ENCODE assay signal across 8 mouse cellular contexts in the genomic region with DNA sequence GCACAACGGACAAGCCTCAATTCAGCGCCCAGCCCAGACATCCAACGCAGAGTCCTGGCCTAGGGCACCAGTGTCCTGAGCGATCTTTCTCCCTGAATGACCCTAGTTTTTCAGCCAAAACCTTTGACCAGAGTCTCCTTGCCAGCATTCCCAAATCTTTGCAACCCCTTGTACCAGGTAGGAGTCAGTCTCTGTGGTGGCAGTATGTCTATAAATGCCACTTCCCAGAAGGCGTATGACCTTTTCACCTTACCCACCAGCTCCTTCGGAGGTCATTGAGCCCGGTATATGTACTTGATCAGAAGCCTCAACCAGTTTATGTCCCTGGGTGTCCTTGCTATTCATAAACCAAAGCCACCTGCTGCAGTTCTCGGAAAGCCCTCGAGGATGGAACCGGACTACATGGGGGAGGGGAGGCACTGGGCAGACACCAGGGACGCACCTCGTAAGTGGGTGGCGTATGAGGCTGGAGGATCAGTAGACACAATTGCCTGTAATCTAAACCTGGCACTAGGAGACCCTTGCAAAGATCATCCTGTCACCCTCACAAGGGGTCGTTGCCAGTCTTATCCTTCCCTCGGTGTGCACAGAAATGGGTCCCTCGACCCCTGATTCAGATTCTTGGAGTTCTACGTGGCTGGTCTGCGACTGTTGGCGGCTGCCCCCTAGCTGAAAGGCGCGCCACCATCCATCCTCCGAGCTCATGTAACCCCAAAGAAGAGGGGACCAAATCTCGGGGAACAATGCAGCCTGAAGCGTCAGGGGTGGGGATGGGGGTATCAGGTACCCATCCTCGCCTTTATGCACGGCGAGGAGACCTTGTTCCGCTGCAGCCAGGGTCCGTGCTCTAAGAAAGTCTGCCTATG. TPM values are rescaled to one million over a fixed set of nuclear protein-coding genes. Genes with fewer than 3 reads are reported as not detected.
DNase-seq lines count a peak whose midpoint lies in the region; ATAC-seq and TF ChIP-seq lines count a peak whose summit lies in the region.

No protein-coding gene starts in this region.

- no peaks in the 10 kb centered on the region for H3K36me3 ChIP-seq in ES-Bruce4 (ENCODE audit: control insufficient read depth, insufficient read depth, low read length, poor library complexity, severe bottlenecking)
- no peaks in the 10 kb centered on the region for H3K36me3 ChIP-seq in forebrain, postnatal 0 days (ENCODE audit: insufficient read depth)
- no peaks in the 10 kb centered on the region for H3K36me3 ChIP-seq in lung, embryonic 16.5 days (ENCODE audit: control insufficient read depth, insufficient read depth, low read length)

- peak; percentile 49 for TF ChIP-seq CTCF in ES-Bruce4 (IDR thresholded peaks at IDR 0.05; ENCODE audit: low read depth, low read length)
- TF ChIP-seq CTCF in forebrain, postnatal 0 days (IDR thresholded peaks at IDR 0.05; ENCODE audit: low read depth): peak; percentile 85

- 2% methylated on average over 29 of the region's 29 CpGs for WGBS in forebrain, postnatal 0 days
- WGBS in lung, embryonic 16.5 days: under 1% methylated on average over 29 of the region's 29 CpGs

- TF ChIP-seq POLR2A in ES-Bruce4 (IDR thresholded peaks at IDR 0.05; ENCODE audit: insufficient read depth, low read length): no peak

- H3K4me2 ChIP-seq in forebrain, postnatal 0 days (ENCODE audit: low read depth): peak overlapping the region; percentile 99
- H3K4me2 ChIP-seq in lung, embryonic 16.5 days (ENCODE audit: low read depth, low read length): peak overlapping the region; percentile 99

- peak; percentile 57 for ATAC-seq in forebrain, postnatal 0 days
- ATAC-seq in hematopoietic stem cell, adult 5-6 weeks (replicated peaks in 1 of 2; ENCODE audit: insufficient read depth in 1 of 2, low FRiP score in 2 of 2, low TSS enrichment in 1 of 2, low read depth in 1 of 2, poor library complexity in 2 of 2, severe bottlenecking in 2 of 2): 0 out of 4 replicates have a peak, but pooled peaks have one; percentile 25 to 34
- peak; percentile 49 for ATAC-seq in lung, embryonic 16.5 days (ENCODE audit: low read depth)

- peak overlapping the region; percentile 62 for H3K9ac ChIP-seq in ES-Bruce4 (ENCODE audit: low read depth, poor library complexity, severe bottlenecking)
- peak overlapping the region; percentile 66 for H3K9ac ChIP-seq in forebrain, postnatal 0 days
- H3K9ac ChIP-seq in lung, embryonic 16.5 days (ENCODE audit: low read length): peak overlapping the region; percentile 94

- no peak for TF ChIP-seq EP300 in ES-Bruce4 (IDR thresholded peaks at IDR 0.05; ENCODE audit: insufficient read depth, low read depth, low read length)

- H3K4me3 ChIP-seq in ES-Bruce4 (ENCODE audit: low read depth, low read length): peak overlapping the region; percentile 69
- H3K4me3 ChIP-seq in forebrain, postnatal 0 days (ENCODE audit: low read depth, low read length): peak overlapping the region; percentile 62
- peak overlapping the region; percentile 96 for H3K4me3 ChIP-seq in lung, embryonic 16.5 days (ENCODE audit: low read length)

- peaks cover 22% of the 10 kb centered on the region for H3K27me3 ChIP-seq in ES-Bruce4 (ENCODE audit: control insufficient read depth, insufficient read depth, low read length, poor library complexity, severe bottlenecking)
- no peaks in the 10 kb centered on the region for H3K27me3 ChIP-seq in forebrain, postnatal 0 days (ENCODE audit: insufficient read depth, low read length)
- no peaks in the 10 kb centered on the region for H3K27me3 ChIP-seq in lung, embryonic 16.5 days (ENCODE audit: control insufficient read depth, insufficient read depth, low read depth, low read length)

- peak; percentile 14 for DNase-seq in cerebellum, adult 11-12 months
- DNase-seq in forebrain, postnatal 0 days: peak; percentile 90
- peak; percentile 82 for DNase-seq in layer of hippocampus, adult 9-11 months
- DNase-seq in ovary, postnatal 10 days (ENCODE audit: low spot score): peak; percentile 45
- DNase-seq in thymus, postnatal 25 days: peak; percentile 77

- H3K4me1 ChIP-seq in ES-Bruce4 (ENCODE audit: control insufficient read depth, insufficient read depth, low read length): no peaks in the 10 kb centered on the region
- H3K4me1 ChIP-seq in forebrain, postnatal 0 days (ENCODE audit: insufficient read depth): 0 out of 2 replicates have a peak, but pooled peaks cover 10% of the 10 kb centered on the region
- peaks cover 29% of the 10 kb centered on the region for H3K4me1 ChIP-seq in lung, embryonic 16.5 days (replicated peaks; ENCODE audit: control insufficient read depth, insufficient read depth, low read length)

- H3K27ac ChIP-seq in ES-Bruce4 (ENCODE audit: insufficient read depth, low read length): no peak overlapping the region
- H3K27ac ChIP-seq in forebrain, postnatal 0 days (ENCODE audit: low read depth, low read length): peak overlapping the region; percentile 95
- peak overlapping the region; percentile 99 for H3K27ac ChIP-seq in lung, embryonic 16.5 days (ENCODE audit: low read length)

- no peaks in the 10 kb centered on the region for H3K9me3 ChIP-seq in ES-Bruce4 (replicated peaks; ENCODE audit: control insufficient read depth, insufficient read depth, low read length, poor library complexity, severe bottlenecking)
- no peaks in the 10 kb centered on the region for H3K9me3 ChIP-seq in forebrain, postnatal 0 days (ENCODE audit: low read length)
- H3K9me3 ChIP-seq in lung, embryonic 16.5 days (ENCODE audit: control insufficient read depth, low read length): no peaks in the 10 kb centered on the region

RNA-seq across cellular contexts. Expression of a gene that starts 0.6 kb away (rescaled TPM):
- polyA plus RNA-seq in ES-Bruce4 (2011; ENCODE audit: insufficient read depth, insufficient read length, low read depth, missing spikeins): 0.30 and 0.40 TPM in 2 replicates
- 79.9 and 93.3 TPM in 2 replicates for total RNA-seq in forebrain, postnatal 0 days (2014; rRNA removed)
- polyA plus RNA-seq in forebrain, postnatal 0 days (2015; fragmentation: Nextera tagmentation; extraction: Ambion mirVana): 49.0 and 87.1 TPM in 2 replicates
- total RNA-seq in hematopoietic stem cell, adult 5-6 weeks (2017): 2.1 and 2.4 TPM in 2 replicates
- 144 and 149 TPM in 2 replicates for polyA plus RNA-seq in lung, embryonic 16.5 days (2015; fragmentation: Nextera tagmentation; extraction: Ambion mirVana)

Comparison
In these comparisons a context has a peak if more than half of its experiments do, and no peak if none do; other contexts are left out.
1. DNase-seq: peak in every context shown above with its lines; median percentile 90 in forebrain, postnatal 0 days; 82 in layer of hippocampus, adult 9-11 months; 77 in thymus, postnatal 25 days; 45 in ovary, postnatal 10 days; 14 in cerebellum, adult 11-12 months.
2. RNA of a gene that starts 0.6 kb away (polyA plus RNA-seq): 144 to 149 TPM in lung, embryonic 16.5 days and 49.0 to 87.1 TPM in forebrain, postnatal 0 days; 0.30 to 0.40 TPM in ES-Bruce4; every median in the first group is over 10 times any median in the second.
3. Peak in every context shown above with its lines, with median percentiles within 50 percentile points of each other: H3K4me3 ChIP-seq, H3K9ac ChIP-seq and ATAC-seq.